Mouse (Mus musculus) left cerebral cortex, postnatal 25 days (tissue): ENCODE measurements at regions not wholly inside any gene's neighbourhood (a gene's known extent, or its start where the extent isn't known, plus 50 kb on each side); places are given as distances from the start of the nearest gene placed in this dataset.

Source experiments
- DNase-seq, 2 experiments: peaks; one replicate each; pipeline ENCODE4 v3.0.0; 2022; ENCODE audit warnings: low spot score in 2 of 2, mixed read lengths in 1 of 2
- intact Hi-C: fragments of 180-260 bp; cut with DNase I; formaldehyde crosslinking; loops from one replicate; pipeline ENCODE4 v1.15.1; 2025

DNA sequence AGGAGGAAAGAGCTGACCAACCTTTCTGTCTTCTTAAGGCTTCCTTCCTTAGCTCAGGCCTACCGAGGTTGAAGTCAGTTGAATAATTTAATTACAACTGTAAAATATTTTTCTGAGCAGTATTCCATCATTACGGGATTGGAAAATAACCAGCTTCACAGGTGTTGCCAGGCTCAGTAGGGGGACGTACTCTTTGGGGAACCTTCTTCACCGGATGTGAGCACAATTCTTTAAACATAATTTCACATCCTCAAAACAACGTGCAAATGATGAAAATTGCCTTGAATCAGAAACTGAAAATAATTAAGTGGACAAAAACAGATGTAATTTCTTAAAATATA is 515.9 kb downstream of the Tns3 start:
- intact Hi-C loops = no loop called here
- no peak for DNase-seq

DNA sequence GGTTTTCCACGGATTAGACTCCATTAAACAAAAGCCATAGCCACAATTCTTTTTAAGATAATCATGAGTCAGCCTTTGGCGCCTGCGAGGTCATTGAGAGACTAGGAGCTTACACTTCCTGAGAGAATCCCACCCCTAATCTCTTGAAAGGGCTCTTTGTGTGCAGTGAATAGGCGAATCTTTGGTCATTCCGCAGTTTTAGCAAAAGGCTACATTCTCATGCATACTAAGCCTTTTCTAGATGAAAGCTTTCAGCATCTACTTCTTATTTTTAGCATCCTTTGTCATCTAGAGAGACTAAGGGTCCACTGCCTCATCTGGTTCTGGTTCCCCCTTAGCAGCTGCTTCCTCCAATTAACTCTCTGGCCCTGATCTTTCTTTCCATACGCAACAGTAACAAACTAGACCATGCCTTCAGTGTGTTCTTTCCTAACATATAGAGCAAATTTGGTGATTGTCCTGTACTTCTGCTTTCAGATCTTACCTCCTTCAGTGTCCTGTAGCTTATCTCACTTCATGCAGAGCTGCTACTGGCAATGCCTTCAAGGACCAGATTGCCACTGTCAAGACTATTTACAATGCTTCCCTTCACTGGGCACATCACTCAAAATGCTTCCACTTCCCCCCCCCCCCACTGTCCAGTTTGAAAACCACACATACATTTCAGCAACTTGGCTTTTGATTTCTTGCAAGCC is 516.4 kb downstream of the Tns3 start:
- no peak for DNase-seq
- intact Hi-C loops = no loop called here

DNA sequence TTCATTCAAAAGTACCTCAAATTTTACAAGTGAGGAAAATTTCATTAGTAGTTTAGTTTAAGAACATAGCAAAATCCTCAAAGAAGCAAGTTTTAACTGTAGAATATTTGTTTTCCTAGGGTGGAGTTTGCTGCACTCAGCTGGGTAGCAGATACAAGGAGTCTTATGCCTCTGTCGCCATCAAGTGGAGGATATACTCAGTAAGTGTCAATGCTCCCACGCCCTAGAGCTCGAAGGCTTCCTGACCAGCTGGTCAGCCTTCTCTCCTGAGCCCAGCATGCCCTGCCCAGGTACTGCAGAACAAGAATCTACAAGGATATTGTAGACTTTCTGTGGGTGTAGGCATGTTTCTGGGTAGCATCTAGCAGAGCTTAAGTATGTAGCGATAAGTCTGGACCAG is 527.0 kb downstream of the Tns3 start:
- DNase-seq = peak; percentile 4 to 30

DNA sequence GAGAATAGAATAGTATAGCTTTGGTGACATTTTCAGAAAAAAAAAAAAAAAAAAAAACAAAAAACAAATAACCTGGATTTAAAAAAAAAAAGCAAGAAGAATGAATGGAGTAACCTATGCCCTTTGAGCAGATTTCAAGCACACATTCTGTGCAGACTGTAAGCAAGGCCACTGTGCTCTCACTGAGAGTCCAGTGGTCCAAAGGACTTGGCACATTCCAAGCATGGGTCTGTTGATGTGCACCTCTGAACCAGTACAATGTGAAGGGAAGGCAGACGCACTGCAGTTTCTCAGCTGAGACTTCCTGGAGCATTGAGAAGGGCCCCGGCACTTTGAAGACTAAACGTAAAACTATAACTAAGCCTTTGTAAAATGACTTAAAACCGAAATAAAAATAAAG is 527.7 kb downstream of the Tns3 start:
- no peak for DNase-seq
- intact Hi-C loops = loop anchor here (10.0 kb wide), 1 partner anchor 922 kb away; the partner anchor contains the start of gene Igfbp3

More for the DNA sequence above, 527.0 kb downstream of the Tns3 start:
- intact Hi-C loops = loop anchor here (10.0 kb wide), 1 partner anchor 923 kb away; the partner anchor contains the start of gene Igfbp3

DNA sequence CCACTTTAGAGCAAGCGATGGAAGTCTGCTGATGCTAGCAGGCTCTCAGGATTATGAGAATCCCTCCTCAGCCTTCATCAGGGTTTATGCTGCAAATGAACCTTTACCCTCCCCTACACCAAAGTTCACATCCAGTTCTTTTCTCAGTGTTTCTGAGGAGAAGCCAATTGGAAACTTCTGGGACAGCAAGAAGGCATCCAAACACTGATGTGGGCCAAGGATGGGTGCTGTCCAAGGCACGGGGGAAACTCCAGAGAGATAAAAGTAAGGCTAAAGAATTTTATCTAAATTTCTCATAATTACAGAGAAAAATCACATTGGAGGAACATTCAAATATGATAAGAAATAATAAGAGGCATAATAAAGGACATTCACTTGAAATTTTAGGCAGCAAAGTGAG is 555.0 kb downstream of the Tns3 start:
- DNase-seq = no peak
- intact Hi-C loops = no loop called here

DNA sequence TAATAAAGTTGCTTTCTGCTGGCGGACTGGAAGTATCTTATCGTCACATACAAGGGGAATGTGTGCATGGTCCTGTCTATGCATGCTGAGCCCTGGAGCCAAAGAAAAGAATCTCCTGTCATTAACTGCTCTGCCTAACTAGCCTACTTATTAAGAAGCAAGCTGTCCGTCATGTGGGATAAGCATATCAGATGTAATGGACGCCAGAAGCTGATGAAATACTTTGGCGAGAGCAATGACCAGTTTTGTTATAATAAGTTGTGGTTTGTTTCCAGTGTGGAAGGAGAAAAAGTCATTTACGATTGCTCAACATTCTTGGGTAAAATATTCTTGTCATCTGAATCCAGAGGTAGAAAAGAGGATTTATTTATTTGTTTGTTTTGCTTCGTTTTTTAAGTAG is 563.2 kb downstream of the Tns3 start:
- DNase-seq = no peak
- intact Hi-C loops = no loop called here

DNA sequence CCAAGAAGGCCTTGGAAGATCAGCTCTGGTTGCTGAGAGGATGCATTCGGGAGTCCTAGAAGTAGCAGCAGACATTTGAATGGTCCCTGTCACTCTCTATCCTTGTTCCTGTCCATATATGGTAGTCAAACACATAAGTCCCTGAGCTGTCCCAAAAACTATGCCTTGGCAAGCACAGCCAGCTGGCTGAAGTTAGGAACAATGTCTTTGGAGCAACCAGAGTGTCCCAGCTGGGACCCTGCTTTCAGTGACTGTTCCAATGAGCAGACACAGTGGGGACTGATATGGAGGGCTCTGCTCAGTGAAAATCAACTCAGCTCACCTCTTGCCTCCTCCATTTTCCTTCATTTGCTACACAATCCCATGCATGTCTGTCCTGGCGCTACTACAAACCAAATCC is 580.0 kb downstream of the Tns3 start:
- intact Hi-C loops = no loop called here
- DNase-seq = no peak

DNA sequence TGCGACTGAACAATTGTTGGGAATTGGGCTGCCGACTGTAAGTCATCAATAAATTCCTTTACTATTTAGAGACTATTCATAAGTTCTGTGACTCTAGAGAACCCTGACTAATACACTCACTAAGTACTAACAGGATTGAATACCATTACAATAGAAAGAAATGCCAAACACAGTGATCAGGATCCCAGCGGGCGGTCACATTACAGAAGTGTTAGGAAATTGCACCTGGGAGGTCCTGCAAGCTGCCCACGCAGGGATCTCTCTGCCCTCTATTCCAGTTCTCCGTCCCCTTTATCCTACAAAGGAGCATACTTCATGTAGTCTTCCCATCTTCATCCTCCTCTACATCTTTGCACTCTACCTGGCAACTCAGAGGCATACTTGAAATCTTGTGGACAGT is 581.5 kb downstream of the Tns3 start:
- DNase-seq = no peak

DNA sequence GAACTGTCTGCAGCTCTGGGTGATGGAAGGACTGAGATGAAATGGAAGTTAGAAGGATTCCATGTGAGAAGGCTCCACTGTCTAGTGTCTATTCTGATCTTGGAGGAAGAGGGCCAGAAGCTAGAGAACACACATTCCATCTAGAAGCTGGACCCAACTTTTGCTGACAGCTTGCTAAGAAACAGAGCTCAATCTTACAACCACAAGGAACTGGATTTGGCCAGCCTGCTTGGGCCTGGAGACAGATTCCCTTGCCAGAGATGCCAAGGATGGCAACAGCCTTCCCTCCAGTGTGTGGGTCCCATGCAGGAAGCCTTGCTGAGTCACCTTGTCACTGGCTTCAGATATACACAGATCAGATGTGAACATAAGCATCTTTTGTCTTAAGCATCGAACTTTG is 591.0 kb downstream of the Tns3 start:
- no peak for DNase-seq
- intact Hi-C loops = no loop called here

More for the DNA sequence above, 581.5 kb downstream of the Tns3 start:
- intact Hi-C loops = no loop called here

DNA sequence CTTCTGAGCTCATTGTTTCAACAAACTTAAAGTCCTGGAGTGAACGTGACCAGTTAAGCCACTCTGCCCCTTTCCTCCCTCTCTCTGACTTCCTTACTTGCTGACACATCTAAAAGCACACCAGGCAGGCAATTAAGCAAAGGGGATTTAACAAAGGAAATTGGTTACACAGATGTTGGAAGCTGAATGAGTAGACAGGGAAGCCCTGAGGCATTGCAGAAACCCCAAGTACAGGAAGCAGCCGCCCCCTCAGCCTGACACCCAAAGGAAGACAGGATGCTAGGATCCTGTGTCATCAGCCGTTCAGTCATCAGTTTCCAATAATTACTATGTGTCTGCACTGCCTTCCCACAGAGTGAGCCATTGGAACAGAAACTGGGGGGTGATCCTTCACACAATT is 595.5 kb downstream of the Tns3 start:
- no peak for DNase-seq
- intact Hi-C loops = no loop called here

DNA sequence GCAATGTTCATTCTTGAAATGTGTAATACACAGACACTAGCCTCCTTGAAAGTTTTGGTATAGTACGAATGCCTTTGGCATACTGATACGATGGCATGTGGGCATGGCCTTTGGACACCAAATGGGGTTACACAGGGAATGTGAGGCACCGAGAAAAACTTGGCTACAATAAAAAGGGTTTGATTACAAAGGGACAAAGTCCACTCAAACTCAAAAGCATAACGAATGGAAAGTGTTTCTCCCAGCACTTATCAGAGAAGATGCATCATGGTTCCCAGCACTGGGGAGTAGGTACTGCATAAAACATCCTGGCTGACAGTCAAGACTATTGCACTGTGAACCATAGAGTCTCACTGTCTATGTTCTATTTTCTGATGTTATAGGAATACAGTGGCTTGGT is 597.0 kb downstream of the Tns3 start:
- DNase-seq = no peak
- intact Hi-C loops = no loop called here

DNA sequence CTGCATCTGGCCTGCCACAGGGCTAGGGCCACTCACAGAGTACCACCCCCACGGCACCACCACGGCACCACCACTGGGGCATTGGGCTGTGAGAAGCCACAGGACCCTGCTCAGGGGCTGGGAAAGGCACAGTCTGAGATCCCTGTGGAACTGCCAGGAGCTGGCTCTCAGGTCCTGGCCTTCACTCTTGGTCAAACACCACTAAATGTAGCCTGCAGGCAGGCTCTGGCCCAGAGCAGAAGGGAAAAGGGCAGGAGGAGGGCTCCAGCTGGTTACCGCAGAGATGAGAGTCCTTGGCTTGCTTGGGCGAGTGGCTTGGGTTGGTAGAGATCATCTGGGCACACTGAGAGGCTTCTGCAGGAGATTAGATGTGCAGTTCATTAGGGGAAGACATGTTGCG is 598.5 kb downstream of the Tns3 start:
- DNase-seq = no peak
- intact Hi-C loops = no loop called here

DNA sequence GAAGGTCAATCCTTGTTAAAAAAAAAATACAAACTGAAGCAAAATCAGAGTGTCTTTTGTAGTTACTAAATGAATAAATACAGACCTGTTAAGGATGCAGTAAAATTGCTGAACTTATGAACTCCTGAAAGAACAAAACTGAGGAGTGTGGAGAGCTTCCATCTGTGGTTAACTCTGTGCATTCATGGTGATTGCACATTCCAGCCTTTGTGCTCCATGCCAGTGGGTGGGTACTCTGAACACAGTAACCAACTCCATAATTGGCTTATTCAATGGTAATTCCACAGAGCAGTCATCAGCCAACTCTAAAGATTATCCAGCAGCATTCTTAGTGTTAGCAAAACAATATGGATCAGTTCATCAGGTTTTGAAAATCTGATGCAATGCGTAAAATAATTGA is 599.2 kb downstream of the Tns3 start:
- no peak for DNase-seq

DNA sequence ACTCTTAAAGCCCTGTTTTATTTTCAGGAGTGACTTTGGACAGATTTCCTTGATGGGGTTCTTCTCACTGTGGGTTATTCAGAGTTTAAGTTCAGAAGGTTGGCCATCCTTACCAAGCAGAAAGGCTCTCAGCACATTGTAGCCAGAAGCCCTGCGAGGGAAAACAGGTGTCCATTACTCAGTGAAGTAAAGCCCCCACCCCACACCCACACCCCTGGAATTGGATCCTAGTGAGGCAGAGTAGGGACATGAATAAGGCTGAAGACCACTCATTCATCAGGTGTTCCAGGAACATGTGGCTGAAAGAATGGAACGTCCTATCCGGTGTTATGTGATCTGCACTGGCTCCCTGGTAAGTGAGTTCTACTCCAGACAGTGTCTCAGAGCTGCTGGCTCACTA is 602.3 kb downstream of the Tns3 start:
- no peak for DNase-seq
- intact Hi-C loops = no loop called here

More for the DNA sequence above, 599.2 kb downstream of the Tns3 start:
- intact Hi-C loops = no loop called here

DNA sequence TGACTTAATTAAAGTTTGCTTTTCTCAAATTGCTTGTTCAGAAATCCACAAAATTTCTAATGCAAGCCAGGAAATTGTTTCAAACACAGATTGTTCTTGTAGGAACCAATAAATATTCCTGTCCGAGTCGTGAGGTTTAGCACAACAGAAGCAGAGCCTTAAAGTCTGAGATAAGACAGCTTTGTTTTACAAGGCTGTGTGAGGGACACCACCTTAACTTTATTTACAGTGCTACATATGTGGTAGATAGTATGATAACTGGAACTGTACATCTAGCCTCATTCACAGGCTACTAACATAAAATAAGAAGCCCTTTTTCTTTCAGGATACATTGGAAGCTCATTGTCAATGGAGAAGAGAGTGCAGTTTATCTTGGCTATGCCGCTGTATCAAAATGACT is 602.8 kb downstream of the Tns3 start:
- DNase-seq = no peak
- intact Hi-C loops = no loop called here

DNA sequence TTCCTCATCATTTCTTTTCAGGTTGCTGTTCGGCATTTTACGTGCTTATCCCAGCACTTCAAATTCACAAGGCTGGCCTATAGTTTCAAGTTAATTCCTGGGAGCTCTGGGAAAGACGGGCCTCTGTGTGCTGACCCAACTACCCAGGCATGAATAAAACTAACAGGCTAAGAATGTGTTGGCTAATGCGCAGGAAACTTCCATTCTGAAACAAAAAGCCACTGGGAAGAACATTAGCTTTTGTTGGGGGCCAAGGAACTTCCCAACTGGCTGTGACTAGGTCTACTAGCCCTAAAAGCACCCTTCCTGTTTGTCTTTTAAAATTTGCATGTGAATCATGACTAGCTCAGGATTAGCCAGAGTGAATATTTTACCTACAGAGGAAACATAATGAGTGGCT is 612.8 kb downstream of the Tns3 start:
- DNase-seq = no peak
- intact Hi-C loops = no loop called here

DNA sequence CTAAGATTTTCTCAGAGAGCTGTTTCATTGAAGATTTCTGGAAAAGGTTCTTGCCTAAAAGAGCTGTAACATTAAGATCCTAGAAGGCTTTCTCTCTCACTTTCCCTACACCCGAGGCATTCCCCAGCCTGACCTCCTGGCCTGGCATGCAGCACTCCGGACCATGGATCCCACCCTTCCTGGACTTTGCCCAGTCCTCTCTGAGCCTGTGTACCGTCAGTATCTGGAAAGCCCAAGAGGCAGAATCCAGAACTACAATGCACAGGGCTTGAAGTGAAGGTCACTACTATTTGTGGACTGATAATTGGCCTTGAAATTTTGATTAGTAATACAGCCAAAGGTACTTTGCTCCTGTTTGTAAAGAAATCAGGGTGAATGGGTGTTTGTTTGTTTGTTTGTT is 619.2 kb downstream of the Tns3 start:
- intact Hi-C loops = no loop called here

DNA sequence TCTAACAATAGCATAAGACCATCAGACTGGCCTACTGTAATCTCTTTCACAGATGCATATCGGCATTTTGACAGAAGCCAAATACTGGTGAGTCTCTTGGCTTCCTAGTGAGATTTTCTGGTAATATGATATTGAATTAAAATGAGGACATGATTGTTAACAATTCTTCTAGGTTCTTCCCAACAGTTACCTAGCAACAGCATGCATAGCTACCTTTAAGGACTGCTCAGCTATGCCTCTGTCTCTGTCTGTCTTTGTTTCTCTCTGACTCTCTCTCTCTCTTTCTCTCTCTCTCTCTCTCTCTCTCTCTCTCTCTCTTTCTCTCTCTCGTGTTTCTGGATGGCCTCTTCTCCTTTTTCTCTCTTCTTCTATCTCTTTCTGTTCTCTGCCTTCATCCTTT is 634.2 kb downstream of the Tns3 start:
- DNase-seq = no peak
- intact Hi-C loops = no loop called here

More for the DNA sequence above, 619.2 kb downstream of the Tns3 start:
- no peak for DNase-seq

DNA sequence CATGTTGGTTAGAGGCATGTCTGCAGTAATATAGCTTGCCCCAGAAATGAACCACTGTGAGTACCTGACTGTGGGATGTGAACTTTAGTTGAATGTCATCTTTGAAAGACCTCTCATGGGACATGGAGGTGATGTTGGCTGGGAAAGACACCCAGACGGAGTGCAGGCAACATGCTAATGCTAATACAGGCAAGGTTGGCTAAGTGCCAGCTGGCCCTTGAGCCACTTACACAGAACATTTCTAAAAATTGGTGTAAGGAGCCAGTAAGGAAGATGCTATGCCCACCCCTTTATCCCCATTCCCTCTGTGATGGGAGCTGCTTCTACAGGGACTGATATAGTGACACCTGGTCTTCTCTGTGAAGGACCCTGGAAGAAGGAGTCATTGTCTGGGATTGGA is 656.5 kb downstream of the Tns3 start:
- intact Hi-C loops = no loop called here
- no peak for DNase-seq

DNA sequence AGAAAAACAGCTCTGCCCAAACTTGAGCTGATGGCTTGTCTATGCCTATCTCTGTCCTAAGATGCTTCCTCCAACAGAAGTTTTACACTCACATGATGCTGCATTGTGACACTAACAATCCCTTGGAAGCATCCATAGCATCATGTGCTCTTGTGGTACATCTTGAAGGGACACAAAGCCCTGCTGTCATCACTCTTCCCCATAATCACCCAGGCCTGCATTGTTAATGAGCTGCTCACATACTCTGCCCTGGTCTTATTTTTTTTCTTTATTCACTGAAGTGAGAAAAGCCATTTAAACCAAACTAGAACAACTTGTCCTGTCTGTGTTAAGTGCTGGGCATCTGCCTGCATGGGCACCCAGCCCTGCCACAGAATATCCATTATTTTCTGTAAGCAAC is 683.3 kb downstream of the Tns3 start:
- DNase-seq = no peak
- intact Hi-C loops = no loop called here

DNA sequence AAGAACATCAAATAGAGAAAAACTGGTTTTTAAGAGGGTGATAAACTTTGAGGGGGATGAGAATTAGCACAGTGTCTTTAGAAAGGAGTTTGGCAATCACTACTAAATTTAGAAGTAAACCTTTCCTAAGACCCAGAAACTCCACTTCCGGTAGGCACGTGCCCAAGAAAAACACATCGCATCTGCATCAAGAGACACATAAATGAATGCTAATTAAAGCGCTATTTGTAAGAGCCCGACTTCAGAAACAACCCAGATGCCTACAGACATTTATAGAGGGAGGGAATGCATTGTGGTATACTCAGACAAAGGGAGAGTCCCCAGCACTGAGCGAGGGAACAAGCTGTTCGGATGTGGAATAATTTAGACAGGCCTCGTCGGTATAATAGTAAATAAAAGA is 688.5 kb downstream of the Tns3 start:
- DNase-seq = peak in 1 of 2 experiments; percentile 3
- intact Hi-C loops = no loop called here

DNA sequence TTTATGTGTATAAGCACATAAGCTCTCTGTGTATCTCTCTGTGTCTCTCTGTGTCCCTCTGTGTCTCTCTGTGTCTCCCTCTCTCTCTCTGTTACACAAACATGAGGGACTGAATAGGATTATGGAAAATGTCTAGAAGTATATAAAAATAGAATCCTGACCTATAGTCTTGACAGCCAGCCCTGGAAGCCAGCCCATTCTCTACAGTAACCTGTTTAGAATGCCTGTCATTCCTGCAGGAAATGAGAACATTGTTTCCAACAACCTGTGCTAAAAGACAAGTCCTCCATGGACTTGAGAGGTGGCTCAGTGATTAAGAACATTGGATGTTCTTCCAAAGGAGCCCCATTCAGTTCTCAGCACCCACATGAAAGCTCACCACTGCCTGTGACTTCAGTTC is 714.4 kb downstream of the Tns3 start:
- DNase-seq = no peak
- intact Hi-C loops = no loop called here
